27 mouse cellular contexts compared by ENCODE assay signal in genomic region chr5:123086501-123086900, GRCm38 (mm10). TPM values are rescaled to one million over a fixed set of nuclear protein-coding genes. Genes with fewer than 3 reads are reported as not detected.
DNase-seq lines count a peak whose midpoint lies in the region; ATAC-seq and TF ChIP-seq lines count a peak whose summit lies in the region.
"Had no signal": no experiment of that assay in that cellular context is flagged by ENCODE, and none has a peak within 500 bp of the region (broad histone marks: within the 10 kb centered on the region; RNA-seq: fewer than 3 reads in every experiment).

No protein-coding gene starts in this region.

- no peak overlapping the region for H3K9ac ChIP-seq in liver, embryonic 15.5 days
- 0 out of 2 replicates have a peak overlapping the region, but pooled peaks have one; percentile 4 for H3K9ac ChIP-seq in liver, embryonic 16.5 days (ENCODE audit: low read depth, low read length)
- H3K9ac ChIP-seq: forebrain, embryonic 13.5 days; heart, embryonic 12.5 days; heart, embryonic 15.5 days; hindbrain, embryonic 14.5 days had no signal

- WGBS in liver, embryonic 15.5 days (ENCODE audit: insufficient replicate concordance), result 70% methylated on average over 2 of the region's 2 CpGs
- 84% methylated on average over 2 of the region's 2 CpGs for WGBS in liver, embryonic 16.5 days (ENCODE audit: insufficient replicate concordance)

- ATAC-seq in liver, embryonic 15.5 days (ENCODE audit: insufficient read depth), result no peak
- ATAC-seq in liver, embryonic 16.5 days (ENCODE audit: low read depth), result no peak
- ATAC-seq: forebrain, embryonic 13.5 days; forebrain, embryonic 16.5 days; hindbrain, postnatal 0 days; inflammation-experienced regulatory T-cells, adult 6 months; Patski had no signal

- no peaks in the 10 kb centered on the region for H3K9me3 ChIP-seq in liver, embryonic 15.5 days (replicated peaks)
- H3K9me3 ChIP-seq in liver, embryonic 16.5 days (replicated peaks; ENCODE audit: control insufficient read depth, low read length), result no peaks in the 10 kb centered on the region
- H3K9me3 ChIP-seq: forebrain, embryonic 10.5 days; forebrain, embryonic 13.5 days; G1E; heart, embryonic 12.5 days; heart, embryonic 15.5 days had no signal

- no peaks in the 10 kb centered on the region for H3K27me3 ChIP-seq in liver, embryonic 15.5 days
- no peaks in the 10 kb centered on the region for H3K27me3 ChIP-seq in liver, embryonic 16.5 days (ENCODE audit: control insufficient read depth, insufficient read depth, low read depth, low read length)
- H3K27me3 ChIP-seq: forebrain, embryonic 13.5 days; heart, embryonic 12.5 days; heart, embryonic 15.5 days; Patski had no signal

- no peak for TF ChIP-seq CTCF in gastrocnemius, adult 2 months (IDR thresholded peaks at IDR 0.05)
- no peak for TF ChIP-seq CTCF in left cerebral cortex, adult 2 months (IDR thresholded peaks at IDR 0.05)

- H3K4me2 ChIP-seq in liver, embryonic 15.5 days, result no peak overlapping the region
- no peak overlapping the region for H3K4me2 ChIP-seq in liver, embryonic 16.5 days (ENCODE audit: low read depth, low read length)
- H3K4me2 ChIP-seq: forebrain, embryonic 13.5 days; heart, embryonic 12.5 days; heart, embryonic 15.5 days; hindbrain, embryonic 14.5 days had no signal

- no peak for DNase-seq in gastrocnemius, adult 2 months
- DNase-seq in gastrocnemius, adult 18-20 months (ENCODE audit: low spot score), result no peak
- DNase-seq in liver, result no peak
- no peak for DNase-seq in left cerebral cortex, adult 2 months (ENCODE audit: extremely low spot score in 1 of 2, low spot score in 2 of 2)
- DNase-seq: adrenal gland, postnatal 10 days; adrenal gland, postnatal 36 days; cerebellum, adult 18-20 months; cerebellum, adult 9-10 months; cerebellum, postnatal 14 days; gastrocnemius, postnatal 25 days; heart, adult 18-20 months; heart, postnatal 10 days; heart, postnatal 36 days had no signal

- 0 out of 2 replicates have a peak overlapping the region, but pooled peaks have one; percentile 5 for H3K27ac ChIP-seq in gastrocnemius, adult 2 months
- H3K27ac ChIP-seq in liver, embryonic 15.5 days (replicated peaks), result peak overlapping the region; percentile 31; the same call in 1 of the 2 replicates
- no peak overlapping the region for H3K27ac ChIP-seq in liver, embryonic 16.5 days (ENCODE audit: low read length)
- no peak overlapping the region for H3K27ac ChIP-seq in left cerebral cortex, adult 2 months
- H3K27ac ChIP-seq: forebrain, embryonic 10.5 days; forebrain, embryonic 13.5 days; heart, embryonic 15.5 days; hindbrain, embryonic 14.5 days; hindbrain, postnatal 0 days had no signal

- H3K36me3 ChIP-seq in liver, embryonic 15.5 days (replicated peaks), result peaks cover 24% of the 10 kb centered on the region
- H3K36me3 ChIP-seq in liver, embryonic 16.5 days (ENCODE audit: control insufficient read depth, insufficient read depth), result 0 out of 2 replicates have a peak, but pooled peaks cover 2% of the 10 kb centered on the region
- H3K36me3 ChIP-seq: forebrain, embryonic 10.5 days; G1E; heart, embryonic 15.5 days had no signal

- peaks cover 77% of the 10 kb centered on the region for H3K4me1 ChIP-seq in liver, embryonic 15.5 days (replicated peaks)
- peaks cover 38% of the 10 kb centered on the region for H3K4me1 ChIP-seq in liver, embryonic 16.5 days (ENCODE audit: control insufficient read depth, low read depth, low read length)
- H3K4me1 ChIP-seq: forebrain, embryonic 13.5 days had no signal

- H3K4me3 ChIP-seq in gastrocnemius, adult 2 months, result no peak overlapping the region
- H3K4me3 ChIP-seq in liver, embryonic 15.5 days (replicated peaks), result no peak overlapping the region
- H3K4me3 ChIP-seq in liver, embryonic 16.5 days (ENCODE audit: low read depth, low read length), result no peak overlapping the region
- H3K4me3 ChIP-seq in left cerebral cortex, adult 2 months, result no peak overlapping the region
- H3K4me3 ChIP-seq: forebrain, embryonic 10.5 days; forebrain, embryonic 13.5 days; heart, embryonic 12.5 days; heart, embryonic 15.5 days had no signal

- intact Hi-C loops in gastrocnemius, adult 2 months (cut with DNase I), result no loop called here
- intact Hi-C loops in left cerebral cortex, adult 2 months (cut with DNase I), result no loop called here

RNA-seq across cellular contexts. Expression of gene Tmem120b, which starts 18.3 kb away (rescaled TPM):
- total RNA-seq in gastrocnemius, adult 2 months (2021), result 10 to 100 TPM; 19.2 to 23.2 TPM
- 10 to 100 TPM; 16.8 to 19.6 TPM for total RNA-seq in gastrocnemius, adult 18-20 months (2021)
- polyA plus RNA-seq in liver, embryonic 15.5 days (2015; fragmentation: Nextera tagmentation; extraction: Ambion mirVana), result 25.8 and 27.0 TPM in 2 replicates
- polyA plus RNA-seq in liver, embryonic 16.5 days (2015; fragmentation: Nextera tagmentation; extraction: Ambion mirVana), result 25.1 and 26.1 TPM in 2 replicates
- 10 to 100 TPM; 16.0 to 16.2 TPM for total RNA-seq in left cerebral cortex, adult 2 months (2021)

RNA-seq across cellular contexts. Expression of gene Morn3, which starts 39.7 kb away (rescaled TPM):
- total RNA-seq in gastrocnemius, adult 2 months (2021), result not detected
- not detected for total RNA-seq in gastrocnemius, adult 18-20 months (2021)
- polyA plus RNA-seq in liver, embryonic 15.5 days (2015; fragmentation: Nextera tagmentation; extraction: Ambion mirVana), result not detected in 2 replicates
- polyA plus RNA-seq in liver, embryonic 16.5 days (2015; fragmentation: Nextera tagmentation; extraction: Ambion mirVana), result not detected in 2 replicates
- not detected for total RNA-seq in left cerebral cortex, adult 2 months (2021)
- total RNA-seq: adrenal gland, adult 18-20 months; adrenal gland, postnatal 10 days; adrenal gland, postnatal 36 days; G1E; gastrocnemius, adult 8-10 months; gastrocnemius, postnatal 25 days; heart, adult 18-20 months; heart, postnatal 10 days; heart, postnatal 36 days; hindbrain, postnatal 0 days had no signal
- polyA plus RNA-seq: forebrain, embryonic 16.5 days; G1E; heart, embryonic 12.5 days; heart, embryonic 15.5 days had no signal

RNA-seq across cellular contexts. Expression of gene Rhof, which starts 46.0 kb away (rescaled TPM):
- total RNA-seq in gastrocnemius, adult 2 months (2021), result under 1 TPM; 0.28 to 0.36 TPM
- under 1 TPM; 0.09 to 0.24 TPM for total RNA-seq in gastrocnemius, adult 18-20 months (2021)
- polyA plus RNA-seq in liver, embryonic 15.5 days (2015; fragmentation: Nextera tagmentation; extraction: Ambion mirVana), result 1.7 and 2.1 TPM in 2 replicates
- polyA plus RNA-seq in liver, embryonic 16.5 days (2015; fragmentation: Nextera tagmentation; extraction: Ambion mirVana), result 1.7 and 2.3 TPM in 2 replicates
- 10 to 100 TPM; 48.5 to 48.9 TPM for total RNA-seq in left cerebral cortex, adult 2 months (2021)

RNA-seq across cellular contexts. Expression of gene Setd1b, which starts 55.5 kb away (rescaled TPM):
- total RNA-seq in gastrocnemius, adult 2 months (2021), result 10 to 100 TPM in 1 of 2 experiments, 1 to 10 TPM in 1; 9.8 to 11.3 TPM
- total RNA-seq in gastrocnemius, adult 18-20 months (2021), result 1 to 10 TPM; 9.0 to 9.8 TPM
- polyA plus RNA-seq in liver, embryonic 15.5 days (2015; fragmentation: Nextera tagmentation; extraction: Ambion mirVana), result 3.9 and 4.2 TPM in 2 replicates
- polyA plus RNA-seq in liver, embryonic 16.5 days (2015; fragmentation: Nextera tagmentation; extraction: Ambion mirVana), result 3.5 and 4.1 TPM in 2 replicates
- total RNA-seq in left cerebral cortex, adult 2 months (2021), result 10 to 100 TPM; 32.4 to 42.2 TPM

Comparison
In these comparisons a context has a peak if more than half of its experiments do, and no peak if none do; other contexts are left out.
1. H3K27ac ChIP-seq: peak in gastrocnemius, adult 2 months (single experiment) and liver, embryonic 15.5 days (single experiment); none in liver, embryonic 16.5 days (single experiment) and left cerebral cortex, adult 2 months (single experiment).
2. RNA of gene Rhof, which starts 46.0 kb away (total RNA-seq): 48.5 to 48.9 TPM in left cerebral cortex, adult 2 months; 0.28 to 0.36 TPM in gastrocnemius, adult 2 months and 0.09 to 0.24 TPM in gastrocnemius, adult 18-20 months; every median in the first group is over 10 times any median in the second.